Mouse (Mus musculus) adrenal gland, postnatal 14 days (tissue): ENCODE results near the gene Fcrls. TPM values are rescaled to one million over a fixed set of nuclear protein-coding genes. Genes with fewer than 3 reads are reported as not detected.
A peak's percentile ranks its signal among the peaks of the same experiment; 100 is the strongest.

Source experiments
- DNase-seq: peaks from one replicate; pipeline ENCODE4 v3.0.0; 2021; ENCODE audit warnings: mixed read lengths
- long read RNA-seq, 2 experiments: library from polyadenylated mRNA; stranded (forward); transcript quantifications; one replicate each; pipeline ENCODE4 v2.0.0; 2021
- total RNA-seq: library from RNA; stranded (reverse); gene quantifications from 2 replicates; pipeline ENCODE4 v1.2.3, GENCODE M21; 2021

Fcrls gene
- total RNA-seq = 2.5 and 3.0 TPM in 2 replicates
- long read RNA-seq, experiment 1, partial matches to known transcripts = 1 of 3 reads
- long read RNA-seq, experiment 1, other reads (novel, unspliced or antisense) = 0 of 3 reads
- long read RNA-seq, experiment 2, partial matches to known transcripts = 1 of 1 reads
- long read RNA-seq, experiment 2, other reads (novel, unspliced or antisense) = 0 of 1 reads

GRCm38 (mm10) chr3:87263436-87263835 lies at the start of gene Fcrls:
TSS of gene Fcrls (minus strand) at chr3:87263738.
- no peak for DNase-seq

DNA sequence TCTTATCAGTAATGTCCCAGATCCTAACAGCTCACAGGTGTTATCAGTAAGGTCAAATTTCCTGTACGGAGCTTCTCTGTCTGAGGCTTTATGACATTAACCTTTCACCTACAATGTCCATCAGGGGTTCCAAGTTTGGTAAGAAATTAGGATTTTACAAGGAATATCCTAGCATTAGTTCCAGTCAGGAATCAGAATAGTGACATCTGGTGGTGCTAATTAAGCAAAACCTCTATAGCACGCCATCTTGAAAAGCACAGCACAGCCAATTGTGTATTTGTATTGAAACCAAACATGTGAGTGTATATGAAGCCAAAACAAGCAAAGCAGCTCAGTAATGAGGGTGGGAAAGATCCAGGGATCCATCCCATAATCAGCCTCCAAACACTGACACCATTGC lies 46.4 kb upstream of the Fcrls start:
- no peak for DNase-seq

DNA sequence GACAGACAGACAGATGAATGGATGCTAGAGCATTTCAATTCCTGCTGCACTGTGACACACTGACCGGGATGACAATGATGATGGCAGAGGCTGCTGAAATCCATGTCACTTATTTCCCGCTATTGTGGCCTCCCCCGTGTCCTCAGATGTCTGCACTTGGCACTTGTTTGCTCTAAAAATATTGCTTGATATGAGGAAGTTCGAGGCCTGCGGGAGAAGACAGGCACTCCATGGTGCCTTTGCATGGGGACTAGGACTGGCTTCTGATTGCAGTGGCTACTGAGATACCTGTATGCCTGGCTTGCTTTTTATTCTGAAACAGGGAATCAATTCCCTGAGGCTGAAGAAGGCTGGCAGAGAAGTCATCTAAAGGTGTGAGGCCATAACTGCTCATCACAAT lies 36.4 kb upstream of the Fcrls start:
- no peak for DNase-seq

DNA sequence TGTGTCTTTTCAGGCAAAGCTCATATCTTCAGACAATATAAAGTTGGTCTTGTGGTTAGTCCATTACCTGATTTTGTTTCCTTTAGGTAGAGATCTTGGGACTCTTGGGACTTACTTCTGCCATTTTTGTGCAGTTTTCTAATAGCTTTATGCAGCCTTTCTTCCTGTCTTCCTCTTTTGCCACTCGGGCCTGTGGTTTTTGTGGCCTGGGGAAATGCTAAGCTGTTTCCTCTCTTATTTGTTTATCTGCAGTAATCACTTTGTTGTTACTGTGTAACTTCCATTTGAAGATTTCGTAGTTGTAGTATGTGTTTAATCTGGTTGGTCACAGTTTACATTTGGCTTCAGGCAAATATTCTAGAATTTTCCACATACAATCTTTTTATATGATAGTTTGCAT lies 10.8 kb upstream of the Fcrls start:
- no peak for DNase-seq

DNA sequence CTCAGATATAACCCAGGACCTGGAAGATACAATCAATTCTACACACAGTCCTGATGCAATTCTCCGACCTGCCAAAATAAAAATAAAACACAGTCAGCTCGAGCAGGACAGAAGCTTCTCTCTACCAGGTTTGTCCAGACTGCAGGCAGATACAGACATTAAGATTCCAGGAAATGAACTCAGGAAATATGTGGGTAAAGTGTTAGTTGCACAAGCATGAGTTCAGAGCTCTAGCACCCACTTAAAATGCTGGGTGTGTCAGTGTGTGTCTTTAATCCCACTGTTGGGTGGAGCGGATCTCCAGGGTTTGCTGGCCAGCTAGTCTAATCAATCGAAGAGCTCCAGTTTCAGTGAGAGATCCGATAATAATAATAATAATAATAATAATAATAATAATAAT lies 3.0 kb upstream of the Fcrls start:
- DNase-seq = no peak

DNA sequence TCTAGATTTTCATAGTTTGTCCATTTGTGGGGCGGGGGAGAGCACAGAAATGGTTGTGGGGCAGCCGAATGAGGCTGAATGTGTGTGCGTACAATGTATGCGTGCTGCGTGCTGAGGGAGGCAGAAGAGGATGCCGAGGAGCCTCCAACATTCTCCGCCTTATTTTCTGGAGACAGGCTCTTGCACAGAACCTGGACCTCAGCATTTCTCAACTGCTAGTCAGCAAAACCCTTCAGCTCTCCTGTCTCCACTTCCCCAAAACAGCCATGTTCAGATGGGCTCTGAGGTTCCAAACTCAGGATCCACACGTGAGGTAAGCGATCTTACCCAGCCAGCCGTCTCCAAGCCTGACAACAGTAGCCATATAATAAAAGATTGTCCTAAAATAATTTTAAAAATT lies 8.3 kb downstream of the Fcrls start:
- no peak for DNase-seq

GRCm38 (mm10) chr3:87249571-87249970 lies 14.0 kb downstream of the Fcrls start:
- DNase-seq = no peak

DNA sequence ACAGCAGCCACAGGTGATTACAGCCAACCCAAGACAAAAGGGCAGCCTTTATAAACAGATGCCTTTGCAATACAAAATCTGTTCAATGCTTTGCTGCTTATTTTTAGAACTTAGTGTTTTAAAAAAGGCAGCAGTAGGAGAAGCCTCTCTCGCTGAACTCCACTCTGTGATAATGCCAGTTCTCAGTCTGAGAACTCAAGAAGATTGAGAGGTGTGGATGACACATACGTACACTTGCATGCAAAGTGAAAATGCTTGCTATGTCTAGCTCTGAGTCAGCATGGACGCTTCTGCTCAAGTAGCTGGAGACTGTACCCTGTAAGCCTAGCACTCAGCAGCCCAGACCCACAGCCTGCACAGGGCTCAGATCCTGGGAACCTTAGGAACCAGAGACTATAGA lies 16.2 kb downstream of the Fcrls start:
- no peak for DNase-seq

GRCm38 (mm10) chr3:87243654-87244053 lies 19.9 kb downstream of the Fcrls start:
- DNase-seq = peak; percentile 43

- DNase-seq = no peak
Measured at GRCm38 (mm10) chr3:87240909-87241308, 22.6 kb downstream of the Fcrls start.

GRCm38 (mm10) chr3:87223636-87224035 lies 39.9 kb downstream of the Fcrls start:
- no peak for DNase-seq

- no peak for DNase-seq
Measured at GRCm38 (mm10) chr3:87222346-87222745, 41.2 kb downstream of the Fcrls start.

DNA sequence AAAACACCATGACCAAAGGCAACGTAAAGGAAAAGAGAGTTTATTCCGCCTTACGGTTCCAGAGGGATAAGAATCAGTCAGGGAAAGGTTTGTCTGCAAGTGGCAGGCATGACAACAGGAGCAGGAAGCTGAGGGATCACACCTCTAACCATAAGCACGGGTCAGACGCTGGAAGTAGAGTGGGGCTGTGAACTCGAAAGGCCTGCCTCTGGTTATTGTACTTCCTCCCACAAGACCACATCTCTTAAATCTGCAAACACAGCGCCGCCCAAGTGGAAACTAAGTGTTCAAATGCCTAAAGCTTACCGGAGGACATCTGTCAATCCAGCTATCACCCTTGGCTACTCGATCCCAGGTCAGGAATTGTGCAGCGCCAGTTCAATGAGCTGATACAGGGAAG lies 48.4 kb downstream of the Fcrls start:
- DNase-seq = no peak

- DNase-seq = no peak
Measured at GRCm38 (mm10) chr3:87214221-87214864, 49.2 kb downstream of the Fcrls start.

DNA sequence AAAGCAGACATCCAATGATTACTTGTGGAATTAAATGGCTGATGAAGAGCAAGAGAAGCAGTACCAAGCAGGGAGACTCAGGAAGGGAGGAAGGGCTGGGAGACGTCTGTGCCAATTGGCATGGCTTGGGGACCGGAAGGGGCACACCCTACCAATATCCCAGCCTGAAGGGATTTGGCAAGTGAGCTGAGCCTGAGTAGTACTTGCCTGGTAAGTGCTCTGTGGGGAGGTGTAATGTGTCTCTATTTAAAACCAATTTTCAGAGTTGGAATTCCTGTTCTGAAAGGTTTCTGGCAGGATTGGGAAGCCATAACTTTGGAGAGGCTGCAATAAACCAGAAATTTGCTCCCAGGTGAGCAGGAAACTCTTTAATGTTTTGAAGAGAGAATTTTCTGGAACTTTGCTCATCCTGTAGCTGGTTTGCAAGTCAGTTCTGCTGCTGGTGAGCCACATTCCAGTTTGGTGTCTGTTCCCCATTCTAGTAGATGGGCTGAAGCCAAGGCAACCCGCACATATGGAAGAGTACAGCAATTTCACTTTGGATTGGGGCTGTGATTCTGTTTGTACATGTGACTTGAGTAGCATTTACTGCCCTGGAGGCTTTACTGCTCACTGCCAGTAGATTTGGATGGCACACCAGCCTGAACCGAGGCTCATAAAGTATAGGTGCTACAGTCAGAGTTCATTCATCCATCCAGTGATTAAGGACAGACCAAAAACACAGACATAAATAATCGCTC lies 57.0 kb downstream of the Fcrls start:
- no peak for DNase-seq

Other genes starting within 250 kb of the Fcrls start
- gene Kirrel, start 89.0 kb downstream of the Fcrls start, total RNA-seq = 16.2 and 19.7 TPM in 2 replicates
- 2.4 and 6.0 TPM in 2 replicates for gene Cd5l, start 94.1 kb upstream of the Fcrls start, total RNA-seq
- 0.22 and 6.1 TPM in 2 replicates for gene Fcrl1, start 112.6 kb upstream of the Fcrls start, total RNA-seq
- gene Fcrl5, start 172.0 kb upstream of the Fcrls start, total RNA-seq = 0.15 TPM in 1 of 2 replicates, not detected in the other